Mouse (Mus musculus) spleen, adult 2 months (tissue): ENCODE measurements around the gene 4932438A13Rik.

ENCODE experiments used
- CTCF ChIP-seq: fragments of 200-500 bp; IDR thresholded peaks from 2 replicates; pipeline ENCODE4 v1.5.1; 2011; ENCODE audit warnings: mild to moderate bottlenecking, inconsistent platforms; ENCODE audit not compliant: insufficient read depth, insufficient read length, insufficient replicate concordance; ENCODE audit errors: extremely low read depth
- POLR2A ChIP-seq: fragments of 200-500 bp; IDR thresholded peaks from 2 replicates; pipeline ENCODE4 v1.6.1; 2011; ENCODE audit warnings: low read depth, low read length, inconsistent platforms

GRCm38 (mm10) chr3:36835525-36836203 is 27.2 kb upstream of the 4932438A13Rik start:
- TF ChIP-seq POLR2A (no peak), CTCF (no peak)
